Mouse (Mus musculus): ENCODE results near the gene Hint3. TPM values are rescaled to one million over a fixed set of nuclear protein-coding genes. Genes with fewer than 3 reads are reported as not detected.
A peak's percentile ranks its signal among the peaks of the same experiment; 100 is the strongest.

Gene Hint3
- total RNA-seq, 2 experiments from 2014 or later = 26.4 to 33.8 TPM

GRCm38 (mm10) chr10:30600542-30600966 is 28.9 kb downstream of the Hint3 start, which contains the start of gene Trmt11:
TSS of gene Trmt11 (minus strand) at chr10:30600749.
- intact Hi-C loops (cut with DNase I) = no loop called here

GRCm38 (mm10) chr10:30600094-30600534 is 29.3 kb downstream of the Hint3 start:
- no peak for DNase-seq
- intact Hi-C loops (cut with DNase I) = no loop called here

More at GRCm38 (mm10) chr10:30600542-30600966, 28.9 kb downstream of the Hint3 start, which contains the start of gene Trmt11:
- peak; percentile 91 for DNase-seq

DNA sequence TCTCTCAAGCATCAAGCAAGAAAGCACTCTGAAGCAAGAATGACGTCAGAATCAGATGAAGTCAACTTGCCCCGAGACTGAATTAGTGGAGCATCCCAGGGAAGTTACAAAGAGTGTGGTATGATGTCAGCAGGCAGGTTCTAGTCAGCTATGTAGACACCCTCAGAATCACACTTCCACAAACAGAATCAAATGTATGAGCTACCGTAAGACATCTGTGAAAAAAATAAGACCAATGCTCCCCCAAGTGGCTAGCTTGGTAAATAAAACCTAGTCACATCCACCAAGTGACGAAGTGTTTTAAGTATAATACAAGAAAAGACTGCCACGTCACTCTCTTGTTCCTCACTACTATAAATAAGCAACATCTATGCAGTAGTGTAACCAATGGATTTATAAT is 42.4 kb downstream of the Hint3 start:
- intact Hi-C loops (cut with DNase I) = loop anchor here (5.0 to 10.0 kb wide), 2 partner anchors 785 to 1052 kb away; partner anchors contain the start of gene Rspo3
- DNase-seq = no peak

GRCm38 (mm10) chr10:30585691-30586090 is 43.7 kb downstream of the Hint3 start:
- intact Hi-C loops (cut with DNase I) = loop anchor here (5.0 to 10.0 kb wide), 2 partner anchors 783 to 1051 kb away; partner anchors contain the start of gene Rspo3
- no peak for DNase-seq

GRCm38 (mm10) chr10:30577670-30578280 is 51.7 kb downstream of the Hint3 start:
- no peak for DNase-seq
- intact Hi-C loops (cut with DNase I) = no loop called here

GRCm38 (mm10) chr10:30566364-30566763 is 63.1 kb downstream of the Hint3 start:
- no peak for DNase-seq
- intact Hi-C loops (cut with DNase I) = no loop called here

DNA sequence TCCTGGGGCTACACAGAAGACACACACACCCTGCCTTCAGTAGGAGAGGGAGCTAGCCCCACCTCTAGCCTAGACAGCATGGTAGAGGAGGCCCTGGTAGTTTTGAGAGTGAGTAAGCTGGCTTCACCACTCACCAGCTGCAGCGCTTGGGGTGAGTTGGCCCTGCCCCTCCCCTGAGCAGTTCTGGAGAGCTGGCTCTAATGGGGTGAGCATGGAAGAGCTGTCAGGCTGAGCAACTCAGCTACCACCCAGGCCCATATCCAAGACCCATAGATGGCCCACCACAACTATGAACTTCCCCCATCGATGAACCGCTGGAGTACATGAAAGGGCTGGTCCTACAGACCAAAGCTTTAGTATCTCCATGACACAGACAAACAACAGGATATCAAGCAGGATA is 64.8 kb downstream of the Hint3 start:
- DNase-seq = no peak
- intact Hi-C loops (cut with DNase I) = no loop called here

Other genes with a start within 250 kb of the Hint3 start
- gene Trmt11, start 28.9 kb downstream of the Hint3 start, total RNA-seq (2021) = 10 to 100 TPM; 11.1 to 12.4 TPM
- gene Ncoa7, start 173.7 kb upstream of the Hint3 start, total RNA-seq (2021) = 10 to 100 TPM; 63.6 to 66.2 TPM
- gene Hey2, start 213.2 kb upstream of the Hint3 start, total RNA-seq (2021) = 1 to 10 TPM; 4.4 to 4.8 TPM

Data from left cerebral cortex, postnatal 4 days (tissue).